ENCODE assay signal across 8 mouse cellular contexts in genomic region chr19:6502035-6502541, GRCm38 (mm10). TPM values are rescaled to one million over a fixed set of nuclear protein-coding genes. Genes with fewer than 3 reads are reported as not detected.
DNase-seq lines count a peak whose midpoint lies in the region; ATAC-seq and TF ChIP-seq lines count a peak whose summit lies in the region.

No protein-coding gene starts in this region.

- peaks cover 14% of the 10 kb centered on the region for H3K27me3 ChIP-seq in heart, adult 2 months (ENCODE audit: control insufficient read depth, insufficient read depth, low read length)
- peaks cover 96% of the 10 kb centered on the region for H3K27me3 ChIP-seq in heart, embryonic 14.5 days (ENCODE audit: control insufficient read depth, insufficient read depth, low read length)
- peaks cover 100% of the 10 kb centered on the region for H3K27me3 ChIP-seq in liver, embryonic 13.5 days

- H3K36me3 ChIP-seq in heart, adult 2 months (ENCODE audit: control insufficient read depth, insufficient read depth, low read length) = no peaks in the 10 kb centered on the region
- H3K36me3 ChIP-seq in heart, embryonic 14.5 days (ENCODE audit: control insufficient read depth, insufficient read depth, low read length) = no peaks in the 10 kb centered on the region
- no peaks in the 10 kb centered on the region for H3K36me3 ChIP-seq in liver, embryonic 13.5 days

- no peak for TF ChIP-seq EP300 in heart, adult 2 months (IDR thresholded peaks at IDR 0.05; ENCODE audit: insufficient read depth, low read depth, low read length)

- no peak for TF ChIP-seq CTCF in heart, adult 2 months (IDR thresholded peaks at IDR 0.05)
- TF ChIP-seq CTCF in cortical plate, adult 2 months (IDR thresholded peaks at IDR 0.05; ENCODE audit: extremely low read depth, insufficient read depth, low read length) = no peak
- TF ChIP-seq CTCF in olfactory bulb, adult 2 months (IDR thresholded peaks at IDR 0.05; ENCODE audit: insufficient read depth, low read depth, low read length) = no peak

- intact Hi-C loops in heart, adult 2 months (cut with DNase I) = no loop called here

- no peak for TF ChIP-seq POLR2A in heart, adult 2 months (IDR thresholded peaks at IDR 0.05; ENCODE audit: insufficient read depth, low read depth, low read length)
- TF ChIP-seq POLR2A in cortical plate, adult 2 months (IDR thresholded peaks at IDR 0.05; ENCODE audit: extremely low read depth, insufficient read depth, low read length) = peak; percentile 78; the same call in 1 of the 2 replicates
- TF ChIP-seq POLR2A in olfactory bulb, adult 2 months (IDR thresholded peaks at IDR 0.05; ENCODE audit: insufficient read depth, low read depth, low read length) = peak; percentile 34; the same call in 1 of the 2 replicates

- peak; percentile 56 to 65 for DNase-seq in heart, adult 2 months
- DNase-seq in heart, adult 8-10 months (ENCODE audit: low spot score) = no peak
- DNase-seq in kidney, postnatal 14 days = peak; percentile 66
- no peak for DNase-seq in liver, embryonic 13.5 days
- DNase-seq in natural killer cell, adult 2 months (ENCODE audit: low spot score in 2 of 2) = no peak

- no peaks in the 10 kb centered on the region for H3K9me3 ChIP-seq in heart, embryonic 14.5 days (ENCODE audit: control insufficient read depth, low read length)
- H3K9me3 ChIP-seq in liver, embryonic 13.5 days (replicated peaks) = no peaks in the 10 kb centered on the region

- H3K4me3 ChIP-seq in heart, adult 2 months = no peak overlapping the region
- peak overlapping the region; percentile 84 for H3K4me3 ChIP-seq in cortical plate, adult 2 months (ENCODE audit: insufficient read depth, low read length)
- H3K4me3 ChIP-seq in heart, embryonic 14.5 days (ENCODE audit: control insufficient read depth in 1 of 2, insufficient read depth in 1 of 2, low read depth in 1 of 2, low read length in 2 of 2) = peak overlapping the region; percentile 8 to 29; a peak in 3 of 4 replicates
- H3K4me3 ChIP-seq in liver, embryonic 13.5 days (replicated peaks) = peak overlapping the region; percentile 37
- peak overlapping the region; percentile 54 for H3K4me3 ChIP-seq in olfactory bulb, adult 2 months (ENCODE audit: insufficient read depth, low read depth, low read length)

- no peak for ATAC-seq in heart, embryonic 14.5 days (ENCODE audit: insufficient number of reproducible peaks, insufficient read depth, low FRiP score, low read depth)
- ATAC-seq in liver, embryonic 13.5 days (ENCODE audit: low read depth) = no peak

- H3K79me2 ChIP-seq in heart, adult 2 months (replicated peaks; ENCODE audit: control insufficient read depth, insufficient read depth, low read length) = no peaks in the 10 kb centered on the region

- H3K4me1 ChIP-seq in heart, adult 2 months (ENCODE audit: control insufficient read depth, insufficient read depth, low read length) = no peaks in the 10 kb centered on the region
- H3K4me1 ChIP-seq in cortical plate, adult 2 months (ENCODE audit: control insufficient read depth, insufficient read depth, low read length) = peaks cover 15% of the 10 kb centered on the region
- H3K4me1 ChIP-seq in heart, embryonic 14.5 days (ENCODE audit: control insufficient read depth in 2 of 2, insufficient read depth in 2 of 2, low read length in 2 of 2) = peaks cover 6 to 9% of the 10 kb centered on the region in 2 experiments; a peak in 3 of 4 replicates
- H3K4me1 ChIP-seq in liver, embryonic 13.5 days (replicated peaks) = peaks cover 8% of the 10 kb centered on the region
- H3K4me1 ChIP-seq in olfactory bulb, adult 2 months (ENCODE audit: control insufficient read depth, insufficient read depth, low read length) = peaks cover 57% of the 10 kb centered on the region

- no peak overlapping the region for H3K27ac ChIP-seq in heart, adult 2 months
- peak overlapping the region; percentile 83 for H3K27ac ChIP-seq in cortical plate, adult 2 months (ENCODE audit: insufficient read depth, low read length)
- H3K27ac ChIP-seq in heart, embryonic 14.5 days (replicated peaks in 1 of 2; ENCODE audit: control insufficient read depth in 1 of 2, insufficient read depth in 1 of 2, low read depth in 2 of 2, low read length in 2 of 2) = no peak overlapping the region
- H3K27ac ChIP-seq in liver, embryonic 13.5 days = no peak overlapping the region
- H3K27ac ChIP-seq in olfactory bulb, adult 2 months (ENCODE audit: insufficient read depth, low read depth, low read length) = peak overlapping the region; percentile 92

- peak overlapping the region; percentile 62 for H3K4me2 ChIP-seq in heart, embryonic 14.5 days (ENCODE audit: low read length)
- peak overlapping the region; percentile 58 for H3K4me2 ChIP-seq in liver, embryonic 13.5 days

- WGBS in heart, adult 2 months = 2% methylated on average over 25 of the region's 25 CpGs
- under 1% methylated on average over 25 of the region's 25 CpGs for WGBS in heart, embryonic 14.5 days
- under 1% methylated on average over 25 of the region's 25 CpGs for WGBS in liver, embryonic 13.5 days (ENCODE audit: insufficient replicate concordance)
- WGBS in olfactory bulb, adult 2 months = under 1% methylated on average over 25 of the region's 25 CpGs

- H3K9ac ChIP-seq in heart, adult 2 months (ENCODE audit: low read depth, low read length) = no peak overlapping the region
- no peak overlapping the region for H3K9ac ChIP-seq in heart, embryonic 14.5 days (ENCODE audit: low read length)
- no peak overlapping the region for H3K9ac ChIP-seq in liver, embryonic 13.5 days

RNA-seq across cellular contexts. Expression of gene Slc22a12, which starts 40.7 kb away (rescaled TPM):
- total RNA-seq in heart, adult 2 months (2021) = not detected
- not detected in 2 replicates for polyA plus RNA-seq in heart, adult 2 months (2012; rRNA removed)
- total RNA-seq in heart, adult 8-10 months (2022) = under 1 TPM in 1 of 4 experiments, not detected in 3; 0.28 TPM
- 0.15 and 0.38 TPM in 2 replicates for polyA plus RNA-seq in cortical plate, adult 2 months (2012; rRNA removed)
- polyA plus RNA-seq in heart, embryonic 14.5 days (2014; fragmentation: Nextera tagmentation; extraction: Ambion mirVana) = not detected in 2 replicates
- not detected in 2 replicates for polyA plus RNA-seq in liver, embryonic 13.5 days (2015; fragmentation: Nextera tagmentation; extraction: Ambion mirVana)
- not detected in 2 replicates for polyA plus RNA-seq in olfactory bulb, adult 2 months (2012; ENCODE audit: insufficient read depth, insufficient read length, low replicate concordance, missing spikeins)

Comparison
In these comparisons a context has a peak if more than half of its experiments do, and no peak if none do; other contexts are left out.
1. DNase-seq: peak in heart, adult 2 months (2 of 2) and kidney, postnatal 14 days (single experiment); none in heart, adult 8-10 months (single experiment), liver, embryonic 13.5 days (single experiment) and natural killer cell, adult 2 months (0 of 2).
2. H3K27ac ChIP-seq: peak in cortical plate, adult 2 months (single experiment) and olfactory bulb, adult 2 months (single experiment); none in heart, adult 2 months (single experiment), heart, embryonic 14.5 days (0 of 2) and liver, embryonic 13.5 days (single experiment).